Mouse (Mus musculus) liver, embryonic 14.5 days (tissue): ENCODE measurements around the gene Slc29a1. TPM values are rescaled to one million over a fixed set of nuclear protein-coding genes. Genes with fewer than 3 reads are reported as not detected.

Experiments used
- ATAC-seq: fragments of 200-750 bp; cut with Nextera tagmentation; 2 replicates; pipeline ENCODE4 v1.8.0; 2017; ENCODE audit warnings: moderate number of reproducible peaks, mild to moderate bottlenecking, moderate library complexity; ENCODE audit not compliant: insufficient read depth
- DNase-seq, 3 experiments: peaks; one replicate each; pipeline ENCODE4 v3.0.0-alpha.2; 2012 to 2013; ENCODE audit warnings: low read depth in 3 of 3, low spot score in 3 of 3
- H3K27ac ChIP-seq: fragments of 300-500 bp; sonication (generic); 2 replicates; pipeline ENCODE4 v1.5.1; 2014; ENCODE audit warnings: moderate library complexity, mild to moderate bottlenecking, control low read depth, inconsistent platforms
- H3K27me3 ChIP-seq: fragments of 300-500 bp; sonication (generic); 2 replicates; pipeline ENCODE4 v1.6.1; 2014; ENCODE audit warnings: mild to moderate bottlenecking, low read length, moderate library complexity; ENCODE audit not compliant: control insufficient read depth, insufficient read depth
- H3K36me3 ChIP-seq: fragments of 300-500 bp; sonication (generic); replicated peaks from 2 replicates; pipeline ENCODE4 v1.6.1; 2014; ENCODE audit warnings: low read depth; ENCODE audit not compliant: control insufficient read depth, insufficient read depth
- H3K4me1 ChIP-seq, 2 experiments: fragments of 200-500 bp in 1 of 2; fragments of 300-500 bp in 1 of 2; sonication (generic) in 1 of 2; replicated peaks; 2 replicates each; pipeline ENCODE4 v1.6.1; 2012 to 2014; ENCODE audit warnings: antibody characterized with exemption in 1 of 2, inconsistent platforms in 1 of 2, low read length in 1 of 2; ENCODE audit not compliant: control insufficient read depth in 2 of 2, insufficient read depth in 2 of 2
- H3K4me2 ChIP-seq: fragments of 300-500 bp; sonication (generic); 2 replicates; pipeline ENCODE4 v1.6.1; 2014; ENCODE audit warnings: low read depth, mild to moderate bottlenecking, control low read depth, moderate library complexity
- H3K4me3 ChIP-seq, 2 experiments: fragments of 200-500 bp in 1 of 2; fragments of 300-500 bp in 1 of 2; sonication (generic) in 1 of 2; 2 replicates each; pipeline ENCODE4 v1.5.1; 2012 to 2014; ENCODE audit warnings: low read depth in 2 of 2, low read length in 2 of 2, mild to moderate bottlenecking in 2 of 2, control low read depth in 1 of 2, inconsistent platforms in 1 of 2, moderate library complexity in 1 of 2; ENCODE audit not compliant: insufficient read depth in 1 of 2
- H3K9ac ChIP-seq: fragments of 300-500 bp; sonication (generic); replicated peaks from 2 replicates; pipeline ENCODE4 v1.6.1; 2014; ENCODE audit warnings: mild to moderate bottlenecking, control low read depth, moderate library complexity
- H3K9me3 ChIP-seq: fragments of 300-500 bp; sonication (generic); 2 replicates; pipeline ENCODE4 v1.6.1; 2016; ENCODE audit warnings: low read length, mixed read lengths; ENCODE audit not compliant: control insufficient read depth
- CTCF ChIP-seq: IDR thresholded peaks from 2 replicates; pipeline ENCODE4 v1.5.1; 2016; ENCODE audit warnings: antibody characterized with exemption, low read depth, control low read depth
- EP300 ChIP-seq: IDR thresholded peaks from 2 replicates; pipeline ENCODE4 v1.6.1; 2016; ENCODE audit warnings: antibody characterized with exemption, low read depth
- WGBS: fragments of 180-500 bp; shearing (Covaris S2); extraction: QIAGEN DNeasy Blood & Tissue Kit; methylation state at CpG from one replicate; pipeline ENCODE4 v1.1.7; 2014; ENCODE audit not compliant: insufficient replicate concordance; 5-methylcytosine and 5-hydroxymethylcytosine counted together
- polyA plus RNA-seq, 2 experiments: library from polyadenylated mRNA; depleted of rRNA in 1 of 2; stranded (reverse) in 1 of 2; unstranded in 1 of 2; fragments of >200 nt; fragmentation: Nextera tagmentation in 1 of 2; extraction: Ambion mirVana in 1 of 2; gene quantifications; 2 replicates each; pipeline versions ENCODE4 v1.2.1 to v1.2.3; 2012 to 2014

Slc29a1 gene
- polyA plus RNA-seq, 2 experiments: 152 to 177 TPM

DNA sequence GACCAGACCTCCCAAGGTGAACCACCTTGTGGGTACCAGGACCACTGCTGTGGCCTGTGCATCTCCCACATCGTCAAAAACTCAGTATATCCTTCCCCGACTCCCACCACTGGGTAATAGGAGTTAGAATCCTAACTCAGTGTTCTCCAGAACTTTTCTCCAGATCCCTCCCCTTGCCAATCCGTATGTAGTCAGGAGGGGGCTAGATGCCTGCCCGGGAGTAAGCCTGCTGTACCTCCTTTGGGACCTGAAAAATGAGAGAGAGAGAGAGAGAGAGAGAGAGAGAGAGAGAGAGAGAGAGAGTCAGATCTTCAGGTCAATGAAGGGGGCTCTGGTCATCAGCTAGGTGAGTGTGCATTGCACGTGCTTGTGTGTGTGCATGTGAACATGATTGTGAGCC is 34.6 kb upstream of the Slc29a1 start:
- no peak overlapping the region for H3K4me3 ChIP-seq
- DNase-seq: no peak
- ATAC-seq: no peak
- no peaks in the 10 kb centered on the region for H3K27me3 ChIP-seq
- TF ChIP-seq EP300: no peak
- 61% methylated on average over 5 of the region's 5 CpGs for WGBS
- peaks cover 0 to 12% of the 10 kb centered on the region in 2 experiments; a peak in 3 of 4 replicates for H3K4me1 ChIP-seq
- H3K9ac ChIP-seq: no peak overlapping the region
- no peaks in the 10 kb centered on the region for H3K9me3 ChIP-seq
- H3K4me2 ChIP-seq: no peak overlapping the region
- no peaks in the 10 kb centered on the region for H3K36me3 ChIP-seq
- no peak overlapping the region for H3K27ac ChIP-seq

DNA sequence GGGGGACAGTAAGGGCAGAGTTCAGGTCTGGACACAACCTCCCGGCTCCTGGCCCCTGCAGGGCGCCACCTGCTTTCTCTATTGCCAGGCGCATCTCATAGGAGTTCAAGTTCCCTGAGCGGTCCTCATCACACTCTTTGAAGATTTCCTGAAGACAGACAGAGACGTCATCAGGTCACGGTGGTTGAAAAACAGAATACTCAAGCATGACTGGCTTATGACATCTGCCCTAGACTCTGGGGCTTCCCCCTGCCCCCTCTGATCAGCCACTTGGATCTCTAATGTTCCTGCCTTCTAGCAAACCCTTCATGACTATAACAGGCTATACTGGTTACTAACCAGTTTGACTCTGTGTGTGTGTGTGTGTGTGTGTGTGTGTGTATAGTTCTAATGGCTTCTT is 32.5 kb upstream of the Slc29a1 start:
- Histone ChIP-seq H3K4me3 (no peak overlapping the region), H3K9ac (no peak overlapping the region), H3K4me1 (peaks cover 0 to 15% of the 10 kb centered on the region in 2 experiments; a peak in 3 of 4 replicates), H3K27me3 (no peaks in the 10 kb centered on the region; the same call in 1 of the 2 replicates), H3K27ac (no peak overlapping the region), H3K4me2 (no peak overlapping the region), H3K9me3 (no peaks in the 10 kb centered on the region), H3K36me3 (no peaks in the 10 kb centered on the region)
- DNase-seq (no peak), ATAC-seq (no peak)
- TF ChIP-seq EP300 (no peak), CTCF (no peak)
- 57% methylated on average over 6 of the region's 6 CpGs for WGBS

DNA sequence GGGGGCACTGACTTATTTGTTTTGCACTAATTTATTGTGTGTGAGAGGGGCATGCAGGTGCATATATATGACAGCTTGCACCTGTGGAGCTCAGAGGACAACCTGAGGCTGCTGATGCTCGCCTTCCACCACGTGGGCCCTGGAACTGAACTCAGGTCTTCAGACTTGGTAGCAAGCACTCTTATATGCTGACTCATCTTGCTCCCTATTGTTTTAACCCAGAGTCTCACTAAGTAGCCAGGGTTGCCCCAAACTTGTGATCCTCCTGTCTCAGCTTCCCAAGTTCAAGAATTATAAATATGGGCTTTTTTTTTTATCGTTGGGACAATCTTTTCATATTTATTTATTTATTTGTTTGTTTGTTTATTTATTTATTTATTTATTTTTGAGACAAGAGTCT is 31.6 kb upstream of the Slc29a1 start:
- Histone ChIP-seq H3K27me3 (no peaks in the 10 kb centered on the region; the same call in 1 of the 2 replicates), H3K4me3 (no peak overlapping the region), H3K9ac (no peak overlapping the region), H3K9me3 (no peaks in the 10 kb centered on the region), H3K4me1 (peaks cover 0 to 21% of the 10 kb centered on the region in 2 experiments; a peak in 3 of 4 replicates), H3K36me3 (no peaks in the 10 kb centered on the region), H3K4me2 (no peak overlapping the region), H3K27ac (no peak overlapping the region)
- no peak for TF ChIP-seq EP300
- TF ChIP-seq CTCF: no peak
- no peak for ATAC-seq
- 50% methylated on average over 3 of the region's 3 CpGs for WGBS
- no peak for DNase-seq

DNA sequence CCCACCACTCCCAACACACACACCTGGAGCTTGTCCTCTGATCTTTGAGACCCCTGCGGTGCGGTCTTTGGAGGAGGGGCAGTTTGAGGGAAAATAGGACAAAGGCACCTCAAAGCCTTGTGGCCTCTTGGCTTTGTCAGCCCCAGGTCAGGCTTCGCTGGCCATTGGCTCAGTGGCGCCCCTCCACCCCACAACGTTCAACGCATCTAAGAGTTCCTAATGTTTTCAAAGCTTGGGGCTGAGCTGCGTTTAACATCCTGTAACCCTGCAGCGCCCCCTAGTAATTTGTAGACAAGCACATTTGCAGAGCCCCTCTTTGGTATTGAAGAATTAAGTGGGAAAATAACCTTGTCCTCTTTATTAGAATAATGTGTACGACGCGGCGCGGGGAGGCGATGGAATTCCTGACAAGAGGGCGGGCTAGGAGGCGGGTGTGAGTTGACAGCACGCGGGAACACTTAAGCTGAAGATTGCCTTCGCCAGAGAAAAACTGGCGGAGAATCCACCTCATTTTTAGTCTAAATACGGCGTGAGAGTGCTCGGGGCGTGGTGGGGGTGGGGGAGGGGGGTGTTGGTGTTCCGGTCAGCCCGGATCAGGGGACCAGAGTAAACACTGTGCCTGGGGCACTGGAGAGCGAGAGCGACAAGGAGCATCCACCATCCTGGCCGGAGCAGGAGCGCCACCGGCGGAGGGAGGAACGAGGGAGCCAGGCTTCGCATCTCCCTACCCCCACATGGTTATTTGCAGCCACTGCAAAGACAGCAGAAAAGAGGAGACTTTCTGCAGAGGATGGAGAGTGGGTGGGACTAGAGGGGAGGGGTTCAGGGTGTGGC is 30.7 kb upstream of the Slc29a1 start:
- peak; percentile 49; the same call in 1 of the 2 replicates for ATAC-seq
- peak overlapping the region in 1 of 2 experiments; percentile 32; a peak in 2 of 4 replicates for H3K4me3 ChIP-seq

More for the DNA sequence above, 30.7 kb upstream of the Slc29a1 start:
- no peaks in the 10 kb centered on the region for H3K9me3 ChIP-seq
- H3K27me3 ChIP-seq: no peaks in the 10 kb centered on the region; the same call in 1 of the 2 replicates
- peak overlapping the region; percentile 9; the same call in 1 of the 2 replicates for H3K9ac ChIP-seq
- DNase-seq: peak; percentile 52 to 60 (median 57)
- TF ChIP-seq EP300 (no peak), CTCF (peak; percentile 77)
- H3K36me3 ChIP-seq: no peaks in the 10 kb centered on the region
- H3K4me2 ChIP-seq: peak overlapping the region; percentile 67
- 3% methylated on average over 34 of the region's 34 CpGs for WGBS
- peaks cover 0 to 21% of the 10 kb centered on the region in 2 experiments; a peak in 3 of 4 replicates for H3K4me1 ChIP-seq
- H3K27ac ChIP-seq: no peak overlapping the region
